ENCODE assay signal across 39 mouse cellular contexts in genomic region chr2:130155851-130156250, GRCm38 (mm10). TPM values are rescaled to one million over a fixed set of nuclear protein-coding genes. Genes with fewer than 3 reads are reported as not detected.
"Had no signal": no experiment of that assay in that cellular context is flagged by ENCODE, and none has a peak within 500 bp of the region (broad histone marks: within the 10 kb centered on the region; RNA-seq: fewer than 3 reads in every experiment).

No protein-coding gene starts in this region.

- H3K27me3 ChIP-seq: embryonic facial prominence, embryonic 12.5 days; embryonic facial prominence, embryonic 13.5 days; embryonic facial prominence, embryonic 15.5 days; forebrain, embryonic 12.5 days; forebrain, embryonic 13.5 days; forebrain, embryonic 15.5 days had no signal

- DNase-seq: cerebellum, adult 9-10 months; cerebellum, adult 9-11 months; cerebellum, postnatal 10 days; cerebellum, postnatal 14 days; cerebellum, postnatal 25 days; cerebellum, postnatal 36 days; embryo, embryonic 11 days; forebrain, postnatal 0 days; gastrocnemius, adult 2 months; gastrocnemius, postnatal 10 days; gastrocnemius, postnatal 14 days; gastrocnemius, postnatal 25 days; gastrocnemius, postnatal 36 days; heart, adult 18-20 months; heart, adult 2 months had no signal

- H3K36me3 ChIP-seq: embryonic facial prominence, embryonic 10.5 days; embryonic facial prominence, embryonic 12.5 days; embryonic facial prominence, embryonic 13.5 days; embryonic facial prominence, embryonic 15.5 days; forebrain, embryonic 10.5 days; forebrain, embryonic 12.5 days; forebrain, embryonic 15.5 days; heart, embryonic 10.5 days had no signal

- H3K4me3 ChIP-seq: embryonic facial prominence, embryonic 10.5 days; embryonic facial prominence, embryonic 12.5 days; embryonic facial prominence, embryonic 13.5 days; embryonic facial prominence, embryonic 15.5 days; erythroblast, embryonic 14.5 days; forebrain, embryonic 10.5 days; forebrain, embryonic 12.5 days; forebrain, embryonic 13.5 days; forebrain, embryonic 15.5 days; gastrocnemius, adult 2 months; heart, adult 2 months; heart, embryonic 10.5 days had no signal

- H3K4me2 ChIP-seq: embryonic facial prominence, embryonic 12.5 days; embryonic facial prominence, embryonic 13.5 days; embryonic facial prominence, embryonic 15.5 days; forebrain, embryonic 12.5 days; forebrain, embryonic 13.5 days; forebrain, embryonic 15.5 days had no signal

- H3K9me3 ChIP-seq: embryonic facial prominence, embryonic 10.5 days; embryonic facial prominence, embryonic 12.5 days; embryonic facial prominence, embryonic 13.5 days; embryonic facial prominence, embryonic 15.5 days; forebrain, embryonic 10.5 days; forebrain, embryonic 12.5 days; forebrain, embryonic 13.5 days; forebrain, embryonic 15.5 days; heart, embryonic 10.5 days had no signal

- H3K4me1 ChIP-seq: embryonic facial prominence, embryonic 10.5 days; embryonic facial prominence, embryonic 12.5 days; embryonic facial prominence, embryonic 13.5 days; embryonic facial prominence, embryonic 15.5 days had no signal

- H3K9ac ChIP-seq: embryonic facial prominence, embryonic 12.5 days; embryonic facial prominence, embryonic 13.5 days; embryonic facial prominence, embryonic 15.5 days; forebrain, embryonic 12.5 days; forebrain, embryonic 13.5 days; forebrain, embryonic 15.5 days; forebrain, postnatal 0 days had no signal

- H3K27ac ChIP-seq: embryonic facial prominence, embryonic 10.5 days; embryonic facial prominence, embryonic 12.5 days; embryonic facial prominence, embryonic 13.5 days; embryonic facial prominence, embryonic 15.5 days; forebrain, embryonic 10.5 days; forebrain, embryonic 12.5 days; forebrain, embryonic 13.5 days; forebrain, embryonic 15.5 days; gastrocnemius, adult 2 months; heart, adult 2 months; heart, embryonic 10.5 days had no signal

- ATAC-seq: forebrain, embryonic 13.5 days; forebrain, embryonic 14.5 days; forebrain, embryonic 15.5 days; forebrain, embryonic 16.5 days; forebrain, postnatal 0 days had no signal

RNA-seq across cellular contexts. Expression of gene Tmc2, which starts 39.1 kb away (rescaled TPM):
- total RNA-seq: common myeloid progenitor, adult 5-6 weeks; forebrain, postnatal 0 days; gastrocnemius, adult 18-20 months; gastrocnemius, adult 2 months; gastrocnemius, adult 8-10 months; gastrocnemius, postnatal 10 days; gastrocnemius, postnatal 14 days; gastrocnemius, postnatal 25 days; gastrocnemius, postnatal 36 days; gastrocnemius, postnatal 4 days; granulocyte monocyte progenitor cell, adult 5-6 weeks; heart, adult 18-20 months; heart, adult 2 months; heart, adult 8-10 months had no signal
- polyA plus RNA-seq: cortical plate, adult 2 months; embryonic facial prominence, embryonic 10.5 days; embryonic facial prominence, embryonic 11.5 days; embryonic facial prominence, embryonic 12.5 days; embryonic facial prominence, embryonic 13.5 days; embryonic facial prominence, embryonic 14.5 days; embryonic facial prominence, embryonic 15.5 days; erythroblast, embryonic 14.5 days; forebrain, embryonic 10.5 days; forebrain, embryonic 12.5 days; forebrain, embryonic 13.5 days; forebrain, embryonic 14.5 days; forebrain, embryonic 15.5 days; forebrain, embryonic 16.5 days; forebrain, postnatal 0 days; frontal cortex, adult 2 months; gonadal fat pad, adult 2 months; heart, adult 2 months; heart, embryonic 10.5 days had no signal

RNA-seq across cellular contexts. Expression of gene Tgm6, which starts 43.6 kb away (rescaled TPM):
- total RNA-seq: common myeloid progenitor, adult 5-6 weeks; gastrocnemius, adult 18-20 months; gastrocnemius, adult 2 months; gastrocnemius, adult 8-10 months; gastrocnemius, postnatal 10 days; gastrocnemius, postnatal 14 days; gastrocnemius, postnatal 25 days; gastrocnemius, postnatal 36 days; gastrocnemius, postnatal 4 days; granulocyte monocyte progenitor cell, adult 5-6 weeks; heart, adult 18-20 months; heart, adult 2 months; heart, adult 8-10 months had no signal
- polyA plus RNA-seq: embryonic facial prominence, embryonic 10.5 days; embryonic facial prominence, embryonic 11.5 days; embryonic facial prominence, embryonic 12.5 days; embryonic facial prominence, embryonic 14.5 days; erythroblast, embryonic 14.5 days; forebrain, embryonic 10.5 days; forebrain, embryonic 11.5 days; gonadal fat pad, adult 2 months; heart, adult 2 months; heart, embryonic 10.5 days had no signal
